Mouse (Mus musculus) CH12.LX (cell line): Measurements from ENCODE around the gene Aff3. TPM values are rescaled to one million over a fixed set of nuclear protein-coding genes. Genes with fewer than 3 reads are reported as not detected.

Source experiments
- DNase-seq: peaks from one replicate; pipeline ENCODE4 v3.0.0-alpha.2; 2013; ENCODE audit errors: extremely low read depth
- H3K27ac ChIP-seq: 2 replicates; pipeline ENCODE4 v1.5.1; 2012; ENCODE audit warnings: low read depth, mild to moderate bottlenecking, control low read depth, moderate library complexity; ENCODE audit not compliant: insufficient read depth
- H3K27me3 ChIP-seq: replicated peaks from 2 replicates; pipeline ENCODE3; 2012; ENCODE audit warnings: inconsistent platforms
- H3K36me3 ChIP-seq, 2 experiments: replicated peaks in 1 of 2; 2 replicates each; pipeline versions ENCODE3 to v1.6.1; 2012; ENCODE audit warnings: inconsistent platforms in 1 of 2, low read length in 1 of 2, mild to moderate bottlenecking in 1 of 2, mixed read lengths in 1 of 2, moderate library complexity in 1 of 2; ENCODE audit not compliant: control insufficient read depth in 1 of 2, insufficient read depth in 1 of 2
- H3K4me1 ChIP-seq, 2 experiments: 2 replicates each; pipeline ENCODE4 v1.6.1; 2012; ENCODE audit warnings: inconsistent platforms in 1 of 2, moderate library complexity in 1 of 2; ENCODE audit not compliant: insufficient read depth in 2 of 2, control insufficient read depth in 1 of 2
- H3K4me2 ChIP-seq: 2 replicates; pipeline ENCODE4 v1.6.1; 2012; ENCODE audit warnings: low read depth, mild to moderate bottlenecking, control low read depth; ENCODE audit not compliant: poor library complexity, insufficient read depth, severe bottlenecking
- H3K4me3 ChIP-seq, 3 experiments: fragments of 150-350 bp in 1 of 3; sonication (generic) in 1 of 3; replicated peaks in 1 of 3; 2 replicates each; pipeline versions ENCODE3 to v1.5.1; 2011 to 2012; ENCODE audit warnings: low read depth in 2 of 3, low read length in 2 of 3, mild to moderate bottlenecking in 2 of 3, moderate library complexity in 2 of 3, control low read depth in 1 of 3, improper control_type of control experiment in 1 of 3, inconsistent platforms in 1 of 3, mixed read lengths in 1 of 3; ENCODE audit not compliant: poor library complexity in 1 of 3
- H3K79me2 ChIP-seq: replicated peaks from 2 replicates; pipeline ENCODE4 v1.6.1; 2012; ENCODE audit warnings: mild to moderate bottlenecking, moderate library complexity; ENCODE audit not compliant: control insufficient read depth, poor library complexity, insufficient read depth, severe bottlenecking; ENCODE audit errors: extremely low read depth
- H3K9ac ChIP-seq: 2 replicates; pipeline ENCODE4 v1.6.1; 2012; ENCODE audit warnings: low read depth, mild to moderate bottlenecking, control low read depth, moderate library complexity; ENCODE audit not compliant: insufficient read depth
- H3K9me3 ChIP-seq: replicated peaks from 2 replicates; pipeline ENCODE3; 2012; ENCODE audit warnings: low read length, inconsistent platforms, mixed read lengths
- BHLHE40 ChIP-seq: IDR thresholded peaks from 2 replicates; pipeline ENCODE4 v1.6.1; 2011; ENCODE audit warnings: mild to moderate bottlenecking, low read depth, low read length, improper control_type of control experiment
- CHD1 ChIP-seq: IDR thresholded peaks from 2 replicates; pipeline ENCODE4 v1.6.1; 2012; ENCODE audit warnings: low read depth, low read length, improper control_type of control experiment, inconsistent platforms
- CHD2 ChIP-seq: IDR thresholded peaks from 2 replicates; pipeline ENCODE4 v1.6.1; 2011; ENCODE audit warnings: low read length, improper control_type of control experiment
- E2F4 ChIP-seq: IDR thresholded peaks from 2 replicates; pipeline ENCODE4 v1.6.1; 2011; ENCODE audit warnings: low read depth, low read length, improper control_type of control experiment; ENCODE audit not compliant: insufficient replicate concordance
- EP300 ChIP-seq: IDR thresholded peaks from 2 replicates; pipeline ENCODE4 v1.6.1; 2011; ENCODE audit warnings: low read length, improper control_type of control experiment
- ETS1 ChIP-seq: conservative IDR thresholded peaks from 2 replicates; pipeline ENCODE4 v1.6.1; 2012; ENCODE audit warnings: low read depth, mild to moderate bottlenecking, inconsistent platforms, low read length, improper control_type of control experiment, moderate library complexity
- HCFC1 ChIP-seq: IDR thresholded peaks from 2 replicates; pipeline ENCODE4 v1.6.1; 2012; ENCODE audit warnings: low read depth, mild to moderate bottlenecking, inconsistent platforms, low read length, improper control_type of control experiment
- JUND ChIP-seq: conservative IDR thresholded peaks from 2 replicates; pipeline ENCODE4 v1.6.1; 2011; ENCODE audit warnings: low read depth, low read length, improper control_type of control experiment
- KAT2A ChIP-seq: IDR thresholded peaks from 2 replicates; pipeline ENCODE4 v1.6.1; 2012; ENCODE audit warnings: low read length, improper control_type of control experiment, inconsistent platforms; ENCODE audit not compliant: insufficient replicate concordance
- MAFK ChIP-seq: IDR thresholded peaks from 2 replicates; pipeline ENCODE4 v1.6.1; 2011; ENCODE audit warnings: low read length, improper control_type of control experiment; ENCODE audit not compliant: insufficient replicate concordance
- MAZ ChIP-seq: IDR thresholded peaks from 2 replicates; pipeline ENCODE4 v1.6.1; 2012; ENCODE audit warnings: low read depth, mild to moderate bottlenecking, inconsistent platforms, low read length, improper control_type of control experiment, moderate library complexity
- MYC ChIP-seq: IDR thresholded peaks from 2 replicates; pipeline ENCODE4 v1.6.1; 2011; ENCODE audit warnings: low read depth, mild to moderate bottlenecking, improper control_type of control experiment, low read length
- NELFE ChIP-seq: IDR thresholded peaks from 2 replicates; pipeline ENCODE4 v1.6.1; 2011; ENCODE audit warnings: low read depth, low read length, improper control_type of control experiment
- NRF1 ChIP-seq: IDR thresholded peaks from 2 replicates; pipeline ENCODE4 v1.6.1; 2014; ENCODE audit warnings: low read depth, mild to moderate bottlenecking, inconsistent platforms, low read length, improper control_type of control experiment, moderate library complexity
- PAX5 ChIP-seq: IDR thresholded peaks from 2 replicates; pipeline ENCODE4 v1.6.1; 2012; ENCODE audit warnings: low read length, inconsistent platforms, mixed read lengths
- POLR2AphosphoS2 ChIP-seq: IDR thresholded peaks from 2 replicates; pipeline ENCODE4 v1.6.1; 2011; ENCODE audit warnings: low read depth, low read length, improper control_type of control experiment
- RCOR1 ChIP-seq: conservative IDR thresholded peaks from 2 replicates; pipeline ENCODE4 v1.6.1; 2012; ENCODE audit warnings: low read depth, mild to moderate bottlenecking, inconsistent platforms, low read length, improper control_type of control experiment
- SMC3 ChIP-seq: IDR thresholded peaks from 2 replicates; pipeline ENCODE4 v1.6.1; 2011; ENCODE audit warnings: low read depth, low read length, improper control_type of control experiment
- TCF12 ChIP-seq: IDR thresholded peaks from 2 replicates; pipeline ENCODE4 v1.6.1; 2014; ENCODE audit warnings: low read depth, mild to moderate bottlenecking, inconsistent platforms, low read length, improper control_type of control experiment
- UBTF ChIP-seq: IDR thresholded peaks from 2 replicates; pipeline ENCODE4 v1.6.1; 2012; ENCODE audit warnings: low read depth, mild to moderate bottlenecking, inconsistent platforms, low read length, improper control_type of control experiment, moderate library complexity
- USF1 ChIP-seq: IDR thresholded peaks from 2 replicates; pipeline ENCODE4 v1.6.1; 2014; ENCODE audit warnings: low read depth, mild to moderate bottlenecking, inconsistent platforms, low read length, improper control_type of control experiment
- USF2 ChIP-seq: conservative IDR thresholded peaks from 2 replicates; pipeline ENCODE4 v1.6.1; 2011; ENCODE audit warnings: low read depth, low read length, improper control_type of control experiment
- ZC3H11A ChIP-seq: IDR thresholded peaks from 2 replicates; pipeline ENCODE4 v1.6.1; 2012; ENCODE audit warnings: low read depth, mild to moderate bottlenecking, inconsistent platforms, low read length, improper control_type of control experiment
- dilution Hi-C: fragments of 300-500 bp; cut with MboI; formaldehyde crosslinking; loops from 2 replicates; pipeline ENCODE4 v1.14.3; 2020; ENCODE audit warnings: low sequenced_read_pairs; ENCODE audit not compliant: extremely low pct_unique_long_range_greater_than_20kb, extremely low pct_ligation_motif_present
- in situ Hi-C: fragments of 300-500 bp; cut with MboI; formaldehyde crosslinking; loops from 3 replicates; pipeline ENCODE4 v1.14.3; 2019; ENCODE audit warnings: low sequenced_read_pairs, low pct_ligation_motif_present, low pct_unique_long_range_greater_than_20kb, mixed read lengths
- polyA plus RNA-seq: library from polyadenylated mRNA; unstranded; fragments of >175 nt; gene quantifications from 2 replicates; pipeline ENCODE4 v1.2.1, GENCODE M21; 2012; ENCODE audit warnings: low read depth; ENCODE audit not compliant: insufficient read length
- total RNA-seq, 2 experiments: library from RNA; depleted of rRNA; stranded (reverse); fragments of 300-350 nt in 1 of 2; fragments of >200 nt in 1 of 2; gene quantifications; 2 replicates each; pipeline ENCODE4 v1.2.3; 2012 to 2014

Aff3 gene
- total and polyA plus RNA-seq, 3 experiments: 5.1 to 29.9 (median 7.7) TPM

GRCm38 (mm10) chr1:38367404-38368080 is 297.2 kb downstream of the Aff3 start:
- Histone ChIP-seq H3K4me1 (peaks cover 0 to 19% of the 10 kb centered on the region in 2 experiments; a peak in 1 of 4 replicates), H3K79me2 (no peaks in the 10 kb centered on the region), H3K4me3 (no peak overlapping the region), H3K27me3 (no peaks in the 10 kb centered on the region), H3K27ac (no peak overlapping the region), H3K36me3 (peaks cover 0 to 29% of the 10 kb centered on the region in 2 experiments), H3K9me3 (no peaks in the 10 kb centered on the region), H3K4me2 (no peak overlapping the region), H3K9ac (no peak overlapping the region)
- in situ Hi-C loops (no loop called here), dilution Hi-C loops (no loop called here)
- DNase-seq: no peak
- TF ChIP-seq ZC3H11A: no peak
- TF ChIP-seq RCOR1: no peak
- TF ChIP-seq USF1: no peak
- no peak for TF ChIP-seq BHLHE40
- no peak for TF ChIP-seq JUND
- no peak for TF ChIP-seq HCFC1
- no peak for TF ChIP-seq KAT2A
- no peak for TF ChIP-seq EP300
- no peak for TF ChIP-seq CHD2
- no peak for TF ChIP-seq POLR2AphosphoS2
- TF ChIP-seq MAFK: no peak
- TF ChIP-seq E2F4: no peak
- TF ChIP-seq SMC3: no peak
- TF ChIP-seq UBTF: no peak
- no peak for TF ChIP-seq NRF1
- TF ChIP-seq TCF12: no peak
- no peak for TF ChIP-seq USF2
- TF ChIP-seq PAX5: no peak
- no peak for TF ChIP-seq MAZ
- no peak for TF ChIP-seq NELFE

GRCm38 (mm10) chr1:38363856-38364255 is 300.9 kb downstream of the Aff3 start:
- Histone ChIP-seq H3K79me2 (no peaks in the 10 kb centered on the region), H3K4me3 (no peak overlapping the region), H3K9me3 (no peaks in the 10 kb centered on the region), H3K9ac (no peak overlapping the region), H3K36me3 (peaks cover 0 to 36% of the 10 kb centered on the region in 2 experiments), H3K4me1 (peaks cover 0 to 6% of the 10 kb centered on the region in 2 experiments; a peak in 1 of 4 replicates), H3K27me3 (no peaks in the 10 kb centered on the region), H3K27ac (no peak overlapping the region), H3K4me2 (no peak overlapping the region)
- dilution Hi-C loops (no loop called here), in situ Hi-C loops (no loop called here)
- TF ChIP-seq JUND (no peak), KAT2A (no peak), MYC (no peak), PAX5 (no peak), CHD1 (no peak), SMC3 (no peak), USF1 (no peak), ETS1 (no peak)
- no peak for DNase-seq
